Mouse (Mus musculus): ENCODE measurements around the gene Fam43a. TPM values are rescaled to one million over a fixed set of nuclear protein-coding genes. Genes with fewer than 3 reads are reported as not detected.

Gene Fam43a
- polyA plus RNA-seq (2012; rRNA removed), result 10.5 and 11.3 TPM in 2 replicates

DNA sequence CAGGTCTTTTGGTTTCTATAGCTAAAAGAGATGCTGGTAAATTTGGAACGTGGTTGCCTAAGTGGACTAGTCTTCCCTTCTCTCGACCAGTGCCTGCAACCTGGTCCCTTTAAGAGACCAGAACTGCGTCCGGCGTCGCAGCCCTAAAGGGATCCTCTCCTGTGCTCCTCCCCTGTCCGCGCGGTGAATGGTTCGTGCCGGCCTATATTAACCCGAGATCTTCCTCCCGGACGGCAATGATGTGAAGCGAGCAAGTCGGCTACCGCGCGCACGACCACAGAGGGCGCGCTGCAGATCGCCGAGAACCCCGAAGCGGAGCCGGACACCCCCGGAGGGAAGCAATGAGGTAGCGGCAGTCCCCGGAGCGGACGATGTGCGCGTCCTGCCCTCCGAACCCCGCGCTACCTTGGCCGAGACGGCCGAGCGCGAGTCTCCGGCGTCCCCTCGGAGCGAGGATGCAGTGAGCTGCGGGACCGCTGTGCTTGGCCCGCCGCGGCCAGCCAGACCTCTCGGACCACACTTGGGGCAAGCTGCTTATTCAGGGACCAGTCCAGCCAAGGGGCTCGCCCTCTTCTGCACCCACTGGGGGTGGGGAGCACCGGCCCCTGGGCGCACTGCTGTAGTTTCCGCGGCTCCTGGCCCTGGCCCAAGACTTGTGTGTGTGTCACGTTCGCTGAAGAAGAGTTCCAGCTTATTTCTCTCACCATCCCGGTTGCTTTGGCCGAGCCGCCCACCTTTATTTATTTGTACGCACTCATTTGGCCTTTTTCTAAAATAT, at the start of gene Fam43a:
TSS of gene Fam43a (plus strand) at position 233 of the 778 bp plus-strand sequence.

DNA sequence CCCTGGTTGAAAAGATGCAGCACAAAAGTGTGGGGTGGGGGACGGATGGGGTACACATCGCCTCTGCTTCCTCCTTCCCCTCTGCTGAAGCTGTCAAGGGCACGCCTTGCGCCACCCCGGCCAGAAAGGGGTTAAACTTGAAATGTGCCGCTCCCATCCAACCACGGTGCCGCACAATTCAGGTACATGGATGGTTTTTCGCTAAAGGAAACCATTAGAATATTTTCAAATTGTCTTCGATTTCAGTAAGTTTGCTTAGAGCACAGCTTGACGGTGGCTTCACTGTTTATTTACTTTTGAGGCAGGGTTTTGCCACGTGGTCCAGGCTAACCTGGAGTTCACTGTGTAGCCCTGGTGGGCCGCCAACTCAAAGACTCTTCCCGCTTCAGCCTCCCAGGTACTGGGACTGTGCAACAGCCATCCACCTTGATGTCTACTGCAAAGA, 48.8 kb upstream of the Fam43a start, which contains the start of gene Tmem44:
TSS of gene Tmem44 (minus strand) at position 95 of the 445 bp plus-strand sequence.

DNA sequence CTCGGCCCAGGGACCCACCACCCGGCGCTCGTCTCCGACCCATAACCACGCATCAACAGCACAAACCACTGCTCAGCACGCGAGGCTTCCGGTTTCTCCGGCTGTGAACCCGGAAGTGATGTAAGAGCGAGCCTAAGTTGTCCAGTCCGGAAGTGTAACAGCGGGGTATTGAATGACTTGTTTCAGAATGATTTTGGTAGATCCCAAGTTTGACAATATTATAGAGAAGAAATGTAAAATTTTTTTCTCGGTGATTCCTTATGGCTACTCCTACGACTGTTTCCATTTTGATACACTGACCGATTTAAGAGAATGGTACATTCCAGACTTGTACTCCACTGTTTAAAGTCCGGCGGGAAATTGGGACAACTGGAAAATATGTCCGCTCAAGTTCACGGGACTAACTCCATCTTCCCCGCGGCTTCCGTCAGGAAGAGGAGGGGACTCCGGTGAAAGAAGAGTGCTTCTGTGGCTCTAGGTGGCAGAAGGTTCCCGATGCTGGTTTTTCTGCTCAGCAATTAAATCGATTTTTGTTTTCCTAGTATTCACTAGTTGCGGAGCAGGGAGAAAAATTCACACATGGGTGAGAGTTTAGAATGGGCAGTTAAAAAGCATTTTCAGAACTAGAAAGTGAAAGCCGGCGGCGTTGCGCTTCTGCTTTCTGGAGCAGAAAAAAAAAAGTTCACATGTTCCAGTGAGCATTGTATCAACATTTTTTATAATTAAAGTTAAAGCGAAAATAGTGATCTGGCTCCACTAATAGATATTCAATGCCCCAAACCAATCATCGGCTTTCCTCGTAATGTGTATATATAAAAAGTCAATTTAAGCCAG, 11.8 kb upstream of the Fam43a start, which contains the start of gene Lsg1:
TSS of gene Lsg1 (minus strand) at position 99 of the 834 bp plus-strand sequence.

Other genes starting within 250 kb of the Fam43a start
- 22.9 and 35.1 TPM in 2 replicates for gene Atp13a3, start 193.7 kb upstream of the Fam43a start, polyA plus RNA-seq (2012; rRNA removed)
- 43.9 and 45.2 TPM in 2 replicates for gene Tmem44, start 48.9 kb upstream of the Fam43a start, polyA plus RNA-seq (2012; rRNA removed)
- 43.9 and 53.3 TPM in 2 replicates for gene Lsg1, start 12.1 kb upstream of the Fam43a start, polyA plus RNA-seq (2012; rRNA removed)

Data from central nervous system, embryonic 11.5 days (tissue).